11 mouse cellular contexts compared by ENCODE assay signal in the genomic region with DNA sequence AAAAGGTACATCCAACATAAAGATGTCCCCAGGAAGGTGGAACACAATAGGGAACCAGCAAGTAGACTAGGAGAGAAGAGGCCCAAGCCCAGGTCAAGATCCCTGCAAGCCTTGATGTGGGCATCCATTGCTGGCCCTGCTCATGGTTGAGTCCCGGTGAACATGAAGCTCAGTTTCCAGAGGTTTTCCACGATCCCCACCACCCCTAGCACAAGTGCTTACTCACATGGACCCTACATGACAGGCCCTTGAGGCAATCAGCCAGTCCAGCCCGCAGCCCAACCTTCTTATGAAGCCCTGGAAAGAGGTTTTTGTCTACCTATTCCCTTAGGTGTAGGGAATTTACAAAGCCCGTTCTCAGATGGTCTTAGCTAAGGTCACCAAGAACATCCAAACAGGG. TPM values are rescaled to one million over a fixed set of nuclear protein-coding genes. Genes with fewer than 3 reads are reported as not detected.
DNase-seq lines count a peak whose midpoint lies in the region; ATAC-seq lines count a peak whose summit lies in the region.
"Had no signal": no experiment of that assay in that cellular context is flagged by ENCODE, and none has a peak within 500 bp of the region (broad histone marks: within the 10 kb centered on the region; RNA-seq: fewer than 3 reads in every experiment).

No protein-coding gene starts in this region.

- H3K9ac ChIP-seq in neural tube, embryonic 11.5 days (ENCODE audit: low read length), result peak overlapping the region; percentile 33
- H3K9ac ChIP-seq in forebrain, embryonic 14.5 days (ENCODE audit: low read length), result peak overlapping the region; percentile 72
- H3K9ac ChIP-seq in neural tube, embryonic 15.5 days (replicated peaks), result peak overlapping the region; percentile 56

- peaks cover 31% of the 10 kb centered on the region for H3K27me3 ChIP-seq in neural tube, embryonic 11.5 days (ENCODE audit: control insufficient read depth, insufficient read depth, low read length)
- 0 out of 2 replicates have a peak, but pooled peaks cover 3% of the 10 kb centered on the region for H3K27me3 ChIP-seq in forebrain, embryonic 14.5 days (replicated peaks; ENCODE audit: control insufficient read depth, insufficient read depth, low read length)
- H3K27me3 ChIP-seq in limb, embryonic 10.5 days (ENCODE audit: low read depth, poor library complexity, severe bottlenecking), result peaks cover 75% of the 10 kb centered on the region
- peaks cover 8% of the 10 kb centered on the region; the same call in 1 of the 2 replicates for H3K27me3 ChIP-seq in neural tube, embryonic 15.5 days (replicated peaks)

- WGBS in neural tube, embryonic 11.5 days, result 83% methylated on average over 4 of the region's 4 CpGs
- WGBS in forebrain, embryonic 14.5 days, result 82% methylated on average over 4 of the region's 4 CpGs
- 78% methylated on average over 4 of the region's 4 CpGs for WGBS in limb, embryonic 10.5 days
- WGBS in neural tube, embryonic 15.5 days, result 78% methylated on average over 4 of the region's 4 CpGs

- no peaks in the 10 kb centered on the region for H3K36me3 ChIP-seq in neural tube, embryonic 11.5 days (ENCODE audit: control insufficient read depth, insufficient read depth, low read length)
- no peaks in the 10 kb centered on the region for H3K36me3 ChIP-seq in forebrain, embryonic 14.5 days (ENCODE audit: control insufficient read depth, insufficient read depth, low read length)
- no peaks in the 10 kb centered on the region for H3K36me3 ChIP-seq in limb, embryonic 10.5 days
- peaks cover 12% of the 10 kb centered on the region for H3K36me3 ChIP-seq in neural tube, embryonic 15.5 days
- H3K36me3 ChIP-seq: G1E had no signal

- ATAC-seq in neural tube, embryonic 11.5 days (ENCODE audit: insufficient read depth, low FRiP score, low TSS enrichment), result no peak
- ATAC-seq in forebrain, embryonic 14.5 days, result no peak
- 0 out of 2 replicates have a peak, but pooled peaks have one; percentile 0 for ATAC-seq in neural tube, embryonic 15.5 days (ENCODE audit: low FRiP score)
- ATAC-seq in megakaryocyte, adult 5-6 weeks (ENCODE audit: poor library complexity, severe bottlenecking), result no peak

- peak overlapping the region; percentile 45 for H3K4me2 ChIP-seq in neural tube, embryonic 11.5 days (ENCODE audit: low read depth)
- H3K4me2 ChIP-seq in forebrain, embryonic 14.5 days (ENCODE audit: low read length), result peak overlapping the region; percentile 68
- H3K4me2 ChIP-seq in neural tube, embryonic 15.5 days, result peak overlapping the region; percentile 70

- H3K27ac ChIP-seq in neural tube, embryonic 11.5 days (ENCODE audit: low read depth, low read length), result peak overlapping the region; percentile 49; the same call in 1 of the 2 replicates
- peak overlapping the region; percentile 70 for H3K27ac ChIP-seq in forebrain, embryonic 14.5 days (ENCODE audit: low read depth, low read length)
- H3K27ac ChIP-seq in limb, embryonic 10.5 days, result no peak overlapping the region
- H3K27ac ChIP-seq in neural tube, embryonic 15.5 days (replicated peaks), result peak overlapping the region; percentile 90

- peaks cover 8% of the 10 kb centered on the region for H3K4me1 ChIP-seq in neural tube, embryonic 11.5 days (ENCODE audit: control insufficient read depth, insufficient read depth, low read length)
- peaks cover 13% of the 10 kb centered on the region for H3K4me1 ChIP-seq in forebrain, embryonic 14.5 days (ENCODE audit: control insufficient read depth, insufficient read depth, low read length)
- peaks cover 18% of the 10 kb centered on the region for H3K4me1 ChIP-seq in limb, embryonic 10.5 days
- peaks cover 55% of the 10 kb centered on the region for H3K4me1 ChIP-seq in neural tube, embryonic 15.5 days

- peak overlapping the region; percentile 25; the same call in 1 of the 2 replicates for H3K4me3 ChIP-seq in neural tube, embryonic 11.5 days (ENCODE audit: low read depth, low read length)
- peak overlapping the region; percentile 45 for H3K4me3 ChIP-seq in forebrain, embryonic 14.5 days (ENCODE audit: low read depth, low read length)
- H3K4me3 ChIP-seq in limb, embryonic 10.5 days, result 0 out of 2 replicates have a peak overlapping the region, but pooled peaks have one; percentile 42
- H3K4me3 ChIP-seq in neural tube, embryonic 15.5 days (replicated peaks), result peak overlapping the region; percentile 60

- H3K9me3 ChIP-seq in neural tube, embryonic 11.5 days (ENCODE audit: control insufficient read depth, low read length), result no peaks in the 10 kb centered on the region
- no peaks in the 10 kb centered on the region for H3K9me3 ChIP-seq in forebrain, embryonic 14.5 days (replicated peaks; ENCODE audit: control insufficient read depth, low read length)
- no peaks in the 10 kb centered on the region for H3K9me3 ChIP-seq in limb, embryonic 10.5 days (replicated peaks)
- H3K9me3 ChIP-seq in neural tube, embryonic 15.5 days (replicated peaks), result no peaks in the 10 kb centered on the region
- H3K9me3 ChIP-seq: G1E had no signal

- DNase-seq in neural tube, embryonic 11.5 days (ENCODE audit: low spot score), result no peak
- DNase-seq in neural tube, embryonic 10.5 days (ENCODE audit: extremely low spot score, low spot score), result no peak
- DNase-seq in forebrain, embryonic 14.5 days (ENCODE audit: low spot score), result no peak
- no peak for DNase-seq in limb, embryonic 10.5 days (ENCODE audit: low spot score)
- DNase-seq in adrenal gland, postnatal 36 days, result no peak
- DNase-seq: kidney, postnatal 14 days; lung, postnatal 14 days; thymus, postnatal 4 days had no signal

RNA-seq across cellular contexts. Expression of a gene that starts 0.4 kb away (rescaled TPM):
- polyA plus RNA-seq in neural tube, embryonic 11.5 days (2014; fragmentation: Nextera tagmentation; extraction: Ambion mirVana), result 0.92 and 0.93 TPM in 2 replicates
- polyA plus RNA-seq in forebrain, embryonic 14.5 days (2014; fragmentation: Nextera tagmentation; extraction: Ambion mirVana), result 5.1 and 5.9 TPM in 2 replicates
- polyA plus RNA-seq in limb, embryonic 10.5 days (2016; fragmentation: Nextera tagmentation; extraction: Ambion mirVana), result not detected in 2 replicates
- polyA plus RNA-seq in neural tube, embryonic 15.5 days (2015; fragmentation: Nextera tagmentation; extraction: Ambion mirVana), result 15.4 and 16.8 TPM in 2 replicates
- 10 to 100 TPM; 33.0 to 40.3 TPM for total RNA-seq in adrenal gland, postnatal 36 days (2021)
- total RNA-seq in megakaryocyte, adult 5-6 weeks (2015), result not detected in 2 replicates
- not detected in 2 replicates for total RNA-seq in megakaryocyte, adult 5-6 weeks (2017)
- polyA plus RNA-seq: G1E had no signal

RNA-seq across cellular contexts. Expression of a gene that starts 22.1 kb away (rescaled TPM):
- 16.0 and 17.1 TPM in 2 replicates for polyA plus RNA-seq in neural tube, embryonic 11.5 days (2014; fragmentation: Nextera tagmentation; extraction: Ambion mirVana)
- polyA plus RNA-seq in forebrain, embryonic 14.5 days (2014; fragmentation: Nextera tagmentation; extraction: Ambion mirVana), result 22.8 and 31.2 TPM in 2 replicates
- polyA plus RNA-seq in limb, embryonic 10.5 days (2016; fragmentation: Nextera tagmentation; extraction: Ambion mirVana), result 0.10 and 0.20 TPM in 2 replicates
- polyA plus RNA-seq in neural tube, embryonic 15.5 days (2015; fragmentation: Nextera tagmentation; extraction: Ambion mirVana), result 36.9 and 45.8 TPM in 2 replicates
- total RNA-seq in adrenal gland, postnatal 36 days (2021), result 1 to 10 TPM; 3.2 to 4.4 TPM
- not detected in 2 replicates for total RNA-seq in megakaryocyte, adult 5-6 weeks (2015)
- total RNA-seq in megakaryocyte, adult 5-6 weeks (2017), result not detected in 2 replicates
- polyA plus RNA-seq: G1E had no signal

RNA-seq across cellular contexts. Expression of a gene that starts 29.9 kb away (rescaled TPM):
- polyA plus RNA-seq in neural tube, embryonic 11.5 days (2014; fragmentation: Nextera tagmentation; extraction: Ambion mirVana), result 402 and 413 TPM in 2 replicates
- 525 and 607 TPM in 2 replicates for polyA plus RNA-seq in forebrain, embryonic 14.5 days (2014; fragmentation: Nextera tagmentation; extraction: Ambion mirVana)
- 394 and 428 TPM in 2 replicates for polyA plus RNA-seq in limb, embryonic 10.5 days (2016; fragmentation: Nextera tagmentation; extraction: Ambion mirVana)
- polyA plus RNA-seq in neural tube, embryonic 15.5 days (2015; fragmentation: Nextera tagmentation; extraction: Ambion mirVana), result 361 and 401 TPM in 2 replicates
- 10 to 100 TPM; 76.6 to 81.8 TPM for total RNA-seq in adrenal gland, postnatal 36 days (2021)
- 87.9 and 88.9 TPM in 2 replicates for total RNA-seq in megakaryocyte, adult 5-6 weeks (2015)
- 55.7 and 56.1 TPM in 2 replicates for total RNA-seq in megakaryocyte, adult 5-6 weeks (2017)

RNA-seq across cellular contexts. Expression of a gene that starts 45.4 kb away (rescaled TPM):
- polyA plus RNA-seq in neural tube, embryonic 11.5 days (2014; fragmentation: Nextera tagmentation; extraction: Ambion mirVana), result not detected in 2 replicates
- polyA plus RNA-seq in forebrain, embryonic 14.5 days (2014; fragmentation: Nextera tagmentation; extraction: Ambion mirVana), result not detected in 2 replicates
- not detected in 2 replicates for polyA plus RNA-seq in limb, embryonic 10.5 days (2016; fragmentation: Nextera tagmentation; extraction: Ambion mirVana)
- polyA plus RNA-seq in neural tube, embryonic 15.5 days (2015; fragmentation: Nextera tagmentation; extraction: Ambion mirVana), result 0.05 TPM in 1 of 2 replicates, not detected in the other
- not detected for total RNA-seq in adrenal gland, postnatal 36 days (2021)
- not detected in 2 replicates for total RNA-seq in megakaryocyte, adult 5-6 weeks (2015)
- not detected in 2 replicates for total RNA-seq in megakaryocyte, adult 5-6 weeks (2017)
- polyA plus RNA-seq: G1E had no signal

RNA-seq across cellular contexts. Expression of a gene that starts 55.8 kb away (rescaled TPM):
- 0.12 TPM in 1 of 2 replicates, not detected in the other for polyA plus RNA-seq in neural tube, embryonic 11.5 days (2014; fragmentation: Nextera tagmentation; extraction: Ambion mirVana)
- 0.16 and 0.25 TPM in 2 replicates for polyA plus RNA-seq in forebrain, embryonic 14.5 days (2014; fragmentation: Nextera tagmentation; extraction: Ambion mirVana)
- 1.6 and 2.0 TPM in 2 replicates for polyA plus RNA-seq in limb, embryonic 10.5 days (2016; fragmentation: Nextera tagmentation; extraction: Ambion mirVana)
- 0.17 and 0.36 TPM in 2 replicates for polyA plus RNA-seq in neural tube, embryonic 15.5 days (2015; fragmentation: Nextera tagmentation; extraction: Ambion mirVana)
- under 1 TPM; 0.53 to 0.66 TPM for total RNA-seq in adrenal gland, postnatal 36 days (2021)
- total RNA-seq in megakaryocyte, adult 5-6 weeks (2015), result not detected in 2 replicates
- total RNA-seq in megakaryocyte, adult 5-6 weeks (2017), result not detected in 2 replicates
- polyA plus RNA-seq: G1E had no signal

Comparison
In these comparisons a context has a peak if more than half of its experiments do, and no peak if none do; other contexts are left out.
1. RNA of a gene that starts 22.1 kb away (polyA plus RNA-seq): 36.9 to 45.8 TPM in neural tube, embryonic 15.5 days, 22.8 to 31.2 TPM in forebrain, embryonic 14.5 days and 16.0 to 17.1 TPM in neural tube, embryonic 11.5 days; 0.10 to 0.20 TPM in limb, embryonic 10.5 days; every median in the first group is over 10 times any median in the second.
2. Peak in every context shown above with its lines, with median percentiles within 50 percentile points of each other: H3K4me2 ChIP-seq, H3K4me3 ChIP-seq and H3K9ac ChIP-seq.